Mouse (Mus musculus) intestine, postnatal 0 days (tissue): Measurements from ENCODE around the gene Tns2. TPM values are rescaled to one million over a fixed set of nuclear protein-coding genes. Genes with fewer than 3 reads are reported as not detected.

Experiments used
- ATAC-seq: fragments of 200-750 bp; cut with Nextera tagmentation; 2 replicates; pipeline ENCODE4 v1.8.0; 2017; ENCODE audit warnings: mild to moderate bottlenecking, moderate TSS enrichment, moderate library complexity
- H3K27ac ChIP-seq: fragments of 300-500 bp; sonication (generic); 2 replicates; pipeline ENCODE4 v1.5.1; 2014; ENCODE audit warnings: mild to moderate bottlenecking, low read depth, low read length, moderate library complexity
- H3K27me3 ChIP-seq: fragments of 300-500 bp; sonication (generic); replicated peaks from 2 replicates; pipeline ENCODE4 v1.6.1; 2014; ENCODE audit warnings: low read length, mixed read lengths; ENCODE audit not compliant: control insufficient read depth, insufficient read depth
- H3K36me3 ChIP-seq: fragments of 300-500 bp; sonication (generic); 2 replicates; pipeline ENCODE4 v1.6.1; 2014; ENCODE audit warnings: mild to moderate bottlenecking, moderate library complexity; ENCODE audit not compliant: control insufficient read depth, insufficient read depth
- H3K4me1 ChIP-seq: fragments of 300-500 bp; sonication (generic); replicated peaks from 2 replicates; pipeline ENCODE4 v1.6.1; 2014; ENCODE audit warnings: antibody characterized with exemption, low read length, mixed read lengths; ENCODE audit not compliant: control insufficient read depth, insufficient read depth
- H3K4me2 ChIP-seq: fragments of 300-500 bp; sonication (generic); replicated peaks from 2 replicates; pipeline ENCODE4 v1.6.1; 2014; ENCODE audit warnings: low read depth, mild to moderate bottlenecking, moderate library complexity
- H3K4me3 ChIP-seq: fragments of 300-500 bp; sonication (generic); 2 replicates; pipeline ENCODE4 v1.5.1; 2014; ENCODE audit warnings: low read depth, low read length
- H3K9ac ChIP-seq: fragments of 300-500 bp; sonication (generic); 2 replicates; pipeline ENCODE4 v1.6.1; 2014; ENCODE audit warnings: mild to moderate bottlenecking, low read depth, low read length
- H3K9me3 ChIP-seq: fragments of 300-500 bp; sonication (generic); 2 replicates; pipeline ENCODE4 v1.6.1; 2016; ENCODE audit warnings: mixed run types; ENCODE audit not compliant: control insufficient read depth
- CTCF ChIP-seq: sonication (generic); IDR thresholded peaks from 2 replicates; pipeline ENCODE4 v1.5.1; 2016; ENCODE audit warnings: low read depth, mild to moderate bottlenecking, control low read depth, antibody characterized with exemption, moderate library complexity
- WGBS: fragments of 180-500 bp; shearing (Covaris S2); extraction: QIAGEN DNeasy Blood & Tissue Kit; methylation state at CpG from one replicate; pipeline ENCODE4 v1.1.7; 2014; 5-methylcytosine and 5-hydroxymethylcytosine counted together
- polyA plus RNA-seq: library from polyadenylated mRNA; unstranded; fragments of >200 nt; fragmentation: Nextera tagmentation; extraction: Ambion mirVana; gene quantifications from 2 replicates; pipeline ENCODE4 v1.2.1, GENCODE M21; 2015

The Tns2 gene
- polyA plus RNA-seq, 1 experiment from 2014 or later, result 15.0 TPM

- Histone ChIP-seq H3K9me3 (no peaks in the 10 kb centered on the region), H3K36me3 (peaks cover 71% of the 10 kb centered on the region), H3K4me1 (peaks cover 7% of the 10 kb centered on the region; the same call in 1 of the 2 replicates), H3K4me3 (no peak overlapping the region), H3K9ac (no peak overlapping the region), H3K4me2 (no peak overlapping the region), H3K27ac (no peak overlapping the region), H3K27me3 (no peaks in the 10 kb centered on the region)
- no peak for ATAC-seq
- 86% methylated on average over 11 of the region's 11 CpGs for WGBS
- TF ChIP-seq CTCF, result no peak
These were observed 11.2 kb downstream of the Tns2 start for GRCm38 (mm10) chr15:102111495-102111829.

- Histone ChIP-seq H3K4me3 (no peak overlapping the region), H3K9ac (no peak overlapping the region), H3K4me1 (peaks cover 5% of the 10 kb centered on the region; the same call in 1 of the 2 replicates), H3K27ac (no peak overlapping the region), H3K9me3 (no peaks in the 10 kb centered on the region), H3K27me3 (no peaks in the 10 kb centered on the region), H3K4me2 (no peak overlapping the region), H3K36me3 (peaks cover 74% of the 10 kb centered on the region)
- TF ChIP-seq CTCF, result no peak
- ATAC-seq, result no peak
- 89% methylated on average over 6 of the region's 6 CpGs for WGBS
These were observed 12.0 kb downstream of the Tns2 start for GRCm38 (mm10) chr15:102112181-102112580.

- peaks cover 78% of the 10 kb centered on the region for H3K36me3 ChIP-seq
- 86% methylated on average over 8 of the region's 8 CpGs for WGBS
- no peak overlapping the region for H3K27ac ChIP-seq
- no peaks in the 10 kb centered on the region for H3K9me3 ChIP-seq
- no peaks in the 10 kb centered on the region for H3K27me3 ChIP-seq
- H3K4me2 ChIP-seq, result no peak overlapping the region
- peaks cover 4% of the 10 kb centered on the region; the same call in 1 of the 2 replicates for H3K4me1 ChIP-seq
- no peak overlapping the region for H3K4me3 ChIP-seq
- no peak for TF ChIP-seq CTCF
- no peak overlapping the region for H3K9ac ChIP-seq
- no peak for ATAC-seq
These were observed 12.6 kb downstream of the Tns2 start for GRCm38 (mm10) chr15:102112827-102113226.

- peaks cover 4% of the 10 kb centered on the region; the same call in 1 of the 2 replicates for H3K4me1 ChIP-seq
- H3K27ac ChIP-seq, result no peak overlapping the region
- no peak overlapping the region for H3K4me3 ChIP-seq
- H3K4me2 ChIP-seq, result no peak overlapping the region
- ATAC-seq, result no peak
- TF ChIP-seq CTCF, result no peak
- no peaks in the 10 kb centered on the region for H3K9me3 ChIP-seq
- H3K9ac ChIP-seq, result no peak overlapping the region
- WGBS, result 87% methylated on average over 4 of the region's 4 CpGs
- no peaks in the 10 kb centered on the region for H3K27me3 ChIP-seq
- peaks cover 84% of the 10 kb centered on the region for H3K36me3 ChIP-seq
These were observed 13.5 kb downstream of the Tns2 start for GRCm38 (mm10) chr15:102113674-102114073.

- Histone ChIP-seq H3K9me3 (no peaks in the 10 kb centered on the region), H3K36me3 (peaks cover 86% of the 10 kb centered on the region), H3K27me3 (no peaks in the 10 kb centered on the region), H3K4me3 (no peak overlapping the region), H3K9ac (no peak overlapping the region), H3K27ac (no peak overlapping the region), H3K4me2 (no peak overlapping the region), H3K4me1 (peaks cover 4% of the 10 kb centered on the region; the same call in 1 of the 2 replicates)
- 83% methylated on average over 7 of the region's 7 CpGs for WGBS
- ATAC-seq, result no peak
- TF ChIP-seq CTCF, result no peak
These were observed 14.5 kb downstream of the Tns2 start for GRCm38 (mm10) chr15:102114651-102115260.

- WGBS, result 67% methylated on average over 9 of the region's 9 CpGs
- Histone ChIP-seq H3K27me3 (no peaks in the 10 kb centered on the region), H3K27ac (peak overlapping the region; percentile 15; the same call in 1 of the 2 replicates), H3K9me3 (no peaks in the 10 kb centered on the region), H3K9ac (no peak overlapping the region), H3K4me2 (no peak overlapping the region), H3K4me1 (peaks cover 4% of the 10 kb centered on the region; the same call in 1 of the 2 replicates), H3K4me3 (no peak overlapping the region), H3K36me3 (peaks cover 81% of the 10 kb centered on the region)
- peak; percentile 83 for ATAC-seq
- no peak for TF ChIP-seq CTCF
These were observed 15.6 kb downstream of the Tns2 start for GRCm38 (mm10) chr15:102115731-102116231.
